Mouse (Mus musculus) leukemia stem cell, adult 10-12 weeks (primary cell): Measurements from ENCODE around the gene Taf1c. TPM values are rescaled to one million over a fixed set of nuclear protein-coding genes. Genes with fewer than 3 reads are reported as not detected.

Experiments used
- polyA plus RNA-seq: library from polyadenylated mRNA; stranded (reverse); fragments of >175 nt; gene quantifications from 2 replicates; pipeline ENCODE4 v1.2.3, GENCODE M21; 2012; ENCODE audit warnings: low replicate concordance

The Taf1c gene
- 73.5 and 94.7 TPM in 2 replicates for polyA plus RNA-seq

GRCm38 (mm10) chr8:119604996-119605395, at the start of gene Taf1c:
Gene Taf1c, minus strand, starts transcription at chr8:119605222.

DNA sequence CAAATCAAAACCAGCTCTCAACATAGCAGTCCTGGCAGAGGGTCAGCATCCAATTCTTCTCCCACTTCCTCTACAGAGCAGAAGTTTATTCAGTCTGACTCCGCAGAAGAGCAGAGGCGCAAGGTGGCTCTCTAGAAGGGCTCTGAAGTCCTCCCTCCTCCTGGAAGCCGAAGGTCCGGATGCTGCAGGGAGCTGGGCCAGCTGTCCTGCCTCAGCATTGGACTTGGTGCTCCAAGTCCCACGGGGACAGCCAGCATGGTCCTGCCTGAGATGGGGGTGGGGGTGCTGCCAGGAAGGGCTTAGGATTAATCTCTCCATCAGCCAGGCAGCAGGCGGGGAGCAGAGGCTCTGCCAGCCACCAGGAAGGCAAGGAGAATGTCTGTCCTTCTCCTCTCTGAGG, 30.4 kb upstream of the Taf1c start, which contains the start of gene Kcng4:
TSS of gene Kcng4 (minus strand) at position 303 of the 400 bp plus-strand sequence.

GRCm38 (mm10) chr8:119612471-119612870, 7.4 kb upstream of the Taf1c start, which contains the start of gene Adad2:
Gene Adad2, plus strand, starts transcription at chr8:119612747.

DNA sequence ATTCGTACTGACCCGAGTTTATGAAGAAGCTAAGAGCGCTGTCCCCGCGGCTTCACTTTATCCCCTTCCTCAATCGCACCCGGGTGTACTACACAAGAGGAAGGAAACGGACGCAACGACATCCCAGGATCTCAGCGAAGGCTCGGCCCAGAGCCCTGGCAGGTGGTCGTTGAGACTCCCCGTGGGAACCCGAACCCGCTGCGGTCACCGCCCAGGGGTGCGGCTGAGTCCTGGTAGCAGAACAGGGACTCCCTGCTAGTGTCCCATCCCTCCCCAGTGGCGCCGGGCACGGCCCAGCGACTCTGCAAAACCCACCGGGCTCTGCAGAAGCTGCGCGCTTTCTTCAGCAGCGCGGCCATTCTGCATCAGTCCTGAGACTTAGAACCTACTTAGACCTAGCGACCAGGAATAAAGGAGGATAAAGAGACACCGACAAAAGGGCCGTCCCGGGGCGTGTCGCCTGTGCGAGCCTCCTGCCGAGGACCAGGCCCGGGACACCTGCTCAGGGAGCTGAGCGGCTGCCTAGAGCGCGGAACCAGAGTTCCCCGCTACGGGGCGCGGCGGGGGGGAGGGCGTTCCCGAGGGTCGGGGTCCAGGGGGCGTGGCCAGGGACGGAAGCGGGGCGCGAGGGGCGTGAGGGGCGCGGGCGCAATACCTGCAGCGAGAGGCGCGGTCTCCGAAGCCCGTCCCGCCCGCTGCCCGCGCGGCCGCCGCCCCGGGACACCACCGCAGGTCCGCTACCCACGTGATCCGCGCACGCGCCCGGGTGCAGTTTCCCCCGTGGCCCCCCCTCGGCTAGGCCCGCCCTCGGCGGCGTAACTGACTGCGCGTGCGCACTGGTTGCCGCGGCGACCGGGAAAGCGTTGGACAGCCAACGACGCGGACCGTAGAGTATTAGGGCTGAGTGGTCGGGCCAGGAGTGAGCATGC, 30.3 kb downstream of the Taf1c start, which contains the start of the genes Hsdl1 and Dnaaf1:
TSS of gene Hsdl1 (minus strand) at position 747 of the 929 bp plus-strand sequence.
TSS of gene Dnaaf1 (plus strand) at position 799 of the 929 bp plus-strand sequence.

GRCm38 (mm10) chr8:119558603-119559401, 46.2 kb downstream of the Taf1c start, which contains the start of gene Mbtps1:
Gene Mbtps1, minus strand, starts transcription at chr8:119558735.

Other genes with a start within 250 kb of the Taf1c start
- gene Mlycd, start 210.3 kb downstream of the Taf1c start, polyA plus RNA-seq: 9.2 and 12.1 TPM in 2 replicates
- gene Osgin1, start 171.1 kb downstream of the Taf1c start, polyA plus RNA-seq: 4.5 and 6.8 TPM in 2 replicates
- gene Necab2, start 158.5 kb downstream of the Taf1c start, polyA plus RNA-seq: not detected in 2 replicates
- gene Slc38a8, start 103.5 kb downstream of the Taf1c start, polyA plus RNA-seq: not detected in 2 replicates
- gene Mbtps1, start 46.5 kb downstream of the Taf1c start, polyA plus RNA-seq: 99.7 and 122 TPM in 2 replicates
- 10.7 and 23.4 TPM in 2 replicates for gene Hsdl1, start 30.0 kb downstream of the Taf1c start, polyA plus RNA-seq
- not detected in 2 replicates for gene Dnaaf1, start 30.0 kb downstream of the Taf1c start, polyA plus RNA-seq
- not detected in 2 replicates for gene Adad2, start 7.5 kb upstream of the Taf1c start, polyA plus RNA-seq
- gene Kcng4, start 30.5 kb upstream of the Taf1c start, polyA plus RNA-seq: not detected in 2 replicates
- gene Wfdc1, start 61.1 kb upstream of the Taf1c start, polyA plus RNA-seq: 0.47 TPM in 1 of 2 replicates, not detected in the other
- not detected in 2 replicates for gene Atp2c2, start 94.8 kb upstream of the Taf1c start, polyA plus RNA-seq
- gene Tldc1, start 173.2 kb upstream of the Taf1c start, polyA plus RNA-seq: 2.4 and 5.7 TPM in 2 replicates
- 243 and 414 TPM in 2 replicates for gene Cotl1, start 235.3 kb upstream of the Taf1c start, polyA plus RNA-seq